Mouse (Mus musculus): Measurements from ENCODE around the gene Eva1c.

DNA sequence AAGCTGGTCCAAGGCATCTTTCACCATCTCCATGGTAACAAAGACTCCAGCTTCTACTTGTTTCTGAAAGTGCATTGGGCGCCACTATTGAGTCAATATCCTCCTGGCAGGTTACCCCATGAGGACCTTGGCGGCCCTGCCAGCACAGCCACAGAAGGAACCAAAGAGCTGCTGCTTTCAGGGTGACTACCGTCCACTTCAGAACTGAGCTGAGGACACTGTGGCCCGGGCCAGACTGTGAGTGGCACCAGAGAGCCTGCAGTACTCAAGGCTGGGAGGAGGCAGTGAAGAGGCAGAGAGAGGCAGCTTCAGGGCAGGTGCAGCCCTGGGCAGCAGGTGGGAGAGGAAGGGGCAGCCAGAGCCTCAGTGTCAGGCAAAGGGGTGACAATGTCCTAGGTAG lies 100.9 kb downstream of the Eva1c start:
- TF ChIP-seq CTCF (IDR thresholded peaks at IDR 0.05; ENCODE audit: control insufficient read depth, insufficient read depth, low read length) (no peak), POLR2A (IDR thresholded peaks at IDR 0.05; ENCODE audit: borderline replicate concordance, control insufficient read depth, low read depth, low read length) (no peak)
